Mouse (Mus musculus) CH12.LX (cell line): ENCODE data around the gene Ostc. TPM values are rescaled to one million over a fixed set of nuclear protein-coding genes. Genes with fewer than 3 reads are reported as not detected.

ENCODE experiments used
- DNase-seq: peaks from one replicate; pipeline ENCODE4 v3.0.0-alpha.2; 2013; ENCODE audit errors: extremely low read depth
- H3K27ac ChIP-seq: 2 replicates; pipeline ENCODE4 v1.5.1; 2012; ENCODE audit warnings: low read depth, mild to moderate bottlenecking, control low read depth, moderate library complexity; ENCODE audit not compliant: insufficient read depth
- H3K27me3 ChIP-seq: replicated peaks from 2 replicates; pipeline ENCODE3; 2012; ENCODE audit warnings: inconsistent platforms
- H3K36me3 ChIP-seq, 2 experiments: replicated peaks in 1 of 2; 2 replicates each; pipeline versions ENCODE3 to v1.6.1; 2012; ENCODE audit warnings: inconsistent platforms in 1 of 2, low read length in 1 of 2, mild to moderate bottlenecking in 1 of 2, mixed read lengths in 1 of 2, moderate library complexity in 1 of 2; ENCODE audit not compliant: control insufficient read depth in 1 of 2, insufficient read depth in 1 of 2
- H3K4me1 ChIP-seq, 2 experiments: 2 replicates each; pipeline ENCODE4 v1.6.1; 2012; ENCODE audit warnings: inconsistent platforms in 1 of 2, moderate library complexity in 1 of 2; ENCODE audit not compliant: insufficient read depth in 2 of 2, control insufficient read depth in 1 of 2
- H3K4me2 ChIP-seq: 2 replicates; pipeline ENCODE4 v1.6.1; 2012; ENCODE audit warnings: low read depth, mild to moderate bottlenecking, control low read depth; ENCODE audit not compliant: poor library complexity, insufficient read depth, severe bottlenecking
- H3K4me3 ChIP-seq, 3 experiments: fragments of 150-350 bp in 1 of 3; sonication (generic) in 1 of 3; replicated peaks in 1 of 3; 2 replicates each; pipeline versions ENCODE3 to v1.5.1; 2011 to 2012; ENCODE audit warnings: low read depth in 2 of 3, low read length in 2 of 3, mild to moderate bottlenecking in 2 of 3, moderate library complexity in 2 of 3, control low read depth in 1 of 3, improper control_type of control experiment in 1 of 3, inconsistent platforms in 1 of 3, mixed read lengths in 1 of 3; ENCODE audit not compliant: poor library complexity in 1 of 3
- H3K79me2 ChIP-seq: replicated peaks from 2 replicates; pipeline ENCODE4 v1.6.1; 2012; ENCODE audit warnings: mild to moderate bottlenecking, moderate library complexity; ENCODE audit not compliant: control insufficient read depth, poor library complexity, insufficient read depth, severe bottlenecking; ENCODE audit errors: extremely low read depth
- H3K9ac ChIP-seq: 2 replicates; pipeline ENCODE4 v1.6.1; 2012; ENCODE audit warnings: low read depth, mild to moderate bottlenecking, control low read depth, moderate library complexity; ENCODE audit not compliant: insufficient read depth
- H3K9me3 ChIP-seq: replicated peaks from 2 replicates; pipeline ENCODE3; 2012; ENCODE audit warnings: low read length, inconsistent platforms, mixed read lengths
- BHLHE40 ChIP-seq: IDR thresholded peaks from 2 replicates; pipeline ENCODE4 v1.6.1; 2011; ENCODE audit warnings: mild to moderate bottlenecking, low read depth, low read length, improper control_type of control experiment
- CHD1 ChIP-seq: IDR thresholded peaks from 2 replicates; pipeline ENCODE4 v1.6.1; 2012; ENCODE audit warnings: low read depth, low read length, improper control_type of control experiment, inconsistent platforms
- CHD2 ChIP-seq: IDR thresholded peaks from 2 replicates; pipeline ENCODE4 v1.6.1; 2011; ENCODE audit warnings: low read length, improper control_type of control experiment
- CTCF ChIP-seq, 2 experiments: IDR thresholded peaks in 1 of 2; conservative IDR thresholded peaks in 1 of 2; 2 replicates each; pipeline ENCODE4 v1.5.1; 2011 to 2012; ENCODE audit warnings: low read depth in 2 of 2, low read length in 2 of 2, improper control_type of control experiment in 1 of 2, inconsistent platforms in 1 of 2, mild to moderate bottlenecking in 1 of 2, moderate library complexity in 1 of 2
- E2F4 ChIP-seq: IDR thresholded peaks from 2 replicates; pipeline ENCODE4 v1.6.1; 2011; ENCODE audit warnings: low read depth, low read length, improper control_type of control experiment; ENCODE audit not compliant: insufficient replicate concordance
- HCFC1 ChIP-seq: IDR thresholded peaks from 2 replicates; pipeline ENCODE4 v1.6.1; 2012; ENCODE audit warnings: low read depth, mild to moderate bottlenecking, inconsistent platforms, low read length, improper control_type of control experiment
- IRF4 ChIP-seq: IDR thresholded peaks from 2 replicates; pipeline ENCODE4 v1.6.1; 2014; ENCODE audit warnings: low read depth, mild to moderate bottlenecking, inconsistent platforms, low read length, improper control_type of control experiment
- JUN ChIP-seq: IDR thresholded peaks from 2 replicates; pipeline ENCODE4 v1.6.1; 2011; ENCODE audit warnings: low read depth, mild to moderate bottlenecking, low read length, improper control_type of control experiment, moderate library complexity; ENCODE audit not compliant: insufficient read depth
- JUND ChIP-seq: conservative IDR thresholded peaks from 2 replicates; pipeline ENCODE4 v1.6.1; 2011; ENCODE audit warnings: low read depth, low read length, improper control_type of control experiment
- KAT2A ChIP-seq: IDR thresholded peaks from 2 replicates; pipeline ENCODE4 v1.6.1; 2012; ENCODE audit warnings: low read length, improper control_type of control experiment, inconsistent platforms; ENCODE audit not compliant: insufficient replicate concordance
- MAFK ChIP-seq: IDR thresholded peaks from 2 replicates; pipeline ENCODE4 v1.6.1; 2011; ENCODE audit warnings: low read length, improper control_type of control experiment; ENCODE audit not compliant: insufficient replicate concordance
- MAX ChIP-seq: IDR thresholded peaks from 2 replicates; pipeline ENCODE4 v1.6.1; 2011; ENCODE audit warnings: low read length, improper control_type of control experiment
- MAZ ChIP-seq: IDR thresholded peaks from 2 replicates; pipeline ENCODE4 v1.6.1; 2012; ENCODE audit warnings: low read depth, mild to moderate bottlenecking, inconsistent platforms, low read length, improper control_type of control experiment, moderate library complexity
- MEF2A ChIP-seq: IDR thresholded peaks from 2 replicates; pipeline ENCODE4 v1.6.1; 2014; ENCODE audit warnings: low read depth, mild to moderate bottlenecking, inconsistent platforms, low read length, improper control_type of control experiment, borderline replicate concordance
- MXI1 ChIP-seq: IDR thresholded peaks from 2 replicates; pipeline ENCODE4 v1.6.1; 2011; ENCODE audit warnings: mild to moderate bottlenecking, low read depth, low read length, improper control_type of control experiment
- MYC ChIP-seq: IDR thresholded peaks from 2 replicates; pipeline ENCODE4 v1.6.1; 2011; ENCODE audit warnings: low read depth, mild to moderate bottlenecking, improper control_type of control experiment, low read length
- NELFE ChIP-seq: IDR thresholded peaks from 2 replicates; pipeline ENCODE4 v1.6.1; 2011; ENCODE audit warnings: low read depth, low read length, improper control_type of control experiment
- POLR2A ChIP-seq: IDR thresholded peaks from 2 replicates; pipeline ENCODE4 v1.6.1; 2011; ENCODE audit warnings: low read depth, mild to moderate bottlenecking, improper control_type of control experiment, low read length
- RAD21 ChIP-seq: IDR thresholded peaks from 2 replicates; pipeline ENCODE4 v1.6.1; 2011; ENCODE audit warnings: low read depth, mild to moderate bottlenecking, low read length, improper control_type of control experiment, moderate library complexity
- RCOR1 ChIP-seq: conservative IDR thresholded peaks from 2 replicates; pipeline ENCODE4 v1.6.1; 2012; ENCODE audit warnings: low read depth, mild to moderate bottlenecking, inconsistent platforms, low read length, improper control_type of control experiment
- SIN3A ChIP-seq: IDR thresholded peaks from 2 replicates; pipeline ENCODE4 v1.6.1; 2012; ENCODE audit warnings: low read length, improper control_type of control experiment, inconsistent platforms
- SMC3 ChIP-seq: IDR thresholded peaks from 2 replicates; pipeline ENCODE4 v1.6.1; 2011; ENCODE audit warnings: low read depth, low read length, improper control_type of control experiment
- TBP ChIP-seq: conservative IDR thresholded peaks from 2 replicates; pipeline ENCODE4 v1.6.1; 2011; ENCODE audit warnings: low read depth, low read length, improper control_type of control experiment
- UBTF ChIP-seq: IDR thresholded peaks from 2 replicates; pipeline ENCODE4 v1.6.1; 2012; ENCODE audit warnings: low read depth, mild to moderate bottlenecking, inconsistent platforms, low read length, improper control_type of control experiment, moderate library complexity
- USF1 ChIP-seq: IDR thresholded peaks from 2 replicates; pipeline ENCODE4 v1.6.1; 2014; ENCODE audit warnings: low read depth, mild to moderate bottlenecking, inconsistent platforms, low read length, improper control_type of control experiment
- USF2 ChIP-seq: conservative IDR thresholded peaks from 2 replicates; pipeline ENCODE4 v1.6.1; 2011; ENCODE audit warnings: low read depth, low read length, improper control_type of control experiment
- ZC3H11A ChIP-seq: IDR thresholded peaks from 2 replicates; pipeline ENCODE4 v1.6.1; 2012; ENCODE audit warnings: low read depth, mild to moderate bottlenecking, inconsistent platforms, low read length, improper control_type of control experiment
- ZMIZ1 ChIP-seq: IDR thresholded peaks from 2 replicates; pipeline ENCODE4 v1.6.1; 2012; ENCODE audit warnings: low read depth, mild to moderate bottlenecking, inconsistent platforms, low read length, improper control_type of control experiment
- dilution Hi-C: fragments of 300-500 bp; cut with MboI; formaldehyde crosslinking; loops from 2 replicates; pipeline ENCODE4 v1.14.3; 2020; ENCODE audit warnings: low sequenced_read_pairs; ENCODE audit not compliant: extremely low pct_unique_long_range_greater_than_20kb, extremely low pct_ligation_motif_present
- in situ Hi-C: fragments of 300-500 bp; cut with MboI; formaldehyde crosslinking; loops from 3 replicates; pipeline ENCODE4 v1.14.3; 2019; ENCODE audit warnings: low sequenced_read_pairs, low pct_ligation_motif_present, low pct_unique_long_range_greater_than_20kb, mixed read lengths
- polyA plus RNA-seq: library from polyadenylated mRNA; unstranded; fragments of >175 nt; gene quantifications from 2 replicates; pipeline ENCODE4 v1.2.1, GENCODE M21; 2012; ENCODE audit warnings: low read depth; ENCODE audit not compliant: insufficient read length
- total RNA-seq, 2 experiments: library from RNA; depleted of rRNA; stranded (reverse); fragments of 300-350 nt in 1 of 2; fragments of >200 nt in 1 of 2; gene quantifications; 2 replicates each; pipeline ENCODE4 v1.2.3; 2012 to 2014

Gene Ostc
- total and polyA plus RNA-seq, 3 experiments, result 214 to 565 (median 237) TPM

- in situ Hi-C loops, result loop anchor here (25.0 kb wide), 1 partner anchor 770 kb away; the partner anchor contains the start of gene Casp6
- TF ChIP-seq MEF2A (no peak), RCOR1 (no peak), SIN3A (no peak), JUND (no peak), ZMIZ1 (no peak), JUN (no peak), RAD21 (no peak), BHLHE40 (no peak), MYC (no peak), NELFE (no peak), MAZ (no peak), IRF4 (no peak), HCFC1 (no peak), TBP (no peak), CTCF (conservative IDR thresholded peaks at IDR 0.05 in 1 of 2, IDR thresholded peaks at IDR 0.05 in 1 of 2; ENCODE audit: low read depth in 2 of 2, low read length in 2 of 2) (no peak), USF2 (no peak)
Measured at GRCm38 (mm10) chr3:130682183-130682582, 27.1 kb downstream of the Ostc start.

DNA sequence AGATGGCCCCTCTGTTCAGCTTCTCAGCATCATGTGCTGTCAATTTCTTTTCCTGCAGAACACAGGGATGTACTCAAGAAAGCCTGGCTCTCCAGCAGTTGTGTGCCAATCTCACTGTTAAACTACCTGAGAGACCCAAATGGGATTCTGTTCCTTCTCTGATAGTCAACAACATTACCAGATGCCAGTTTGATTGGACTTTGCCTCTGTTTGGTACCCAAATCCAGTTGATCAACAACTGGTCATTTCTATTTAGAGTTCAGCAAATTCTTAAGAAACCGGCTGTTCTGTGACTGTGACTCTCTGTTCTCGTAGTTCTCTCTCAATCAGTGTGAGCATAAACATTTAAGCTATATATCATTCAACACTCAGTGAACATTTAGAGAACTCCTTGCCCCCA, 28.0 kb downstream of the Ostc start:
- no peaks in the 10 kb centered on the region for H3K36me3 ChIP-seq
- H3K4me3 ChIP-seq, result no peak overlapping the region
- H3K9ac ChIP-seq, result no peak overlapping the region
- TF ChIP-seq MYC, result no peak
- no peak for TF ChIP-seq CTCF (conservative IDR thresholded peaks at IDR 0.05 in 1 of 2, IDR thresholded peaks at IDR 0.05 in 1 of 2; ENCODE audit: low read depth in 2 of 2, low read length in 2 of 2)
- no peak for TF ChIP-seq JUND
- no peak for TF ChIP-seq JUN
- no peak for TF ChIP-seq POLR2A
- no peak for TF ChIP-seq MAFK
- TF ChIP-seq USF2, result no peak
- no peak for TF ChIP-seq MAX
- no peak for TF ChIP-seq E2F4
- no peak for TF ChIP-seq BHLHE40
- TF ChIP-seq SMC3, result no peak
- TF ChIP-seq KAT2A, result no peak
- no peak for TF ChIP-seq HCFC1
- no peak for TF ChIP-seq ZC3H11A
- no peak for TF ChIP-seq UBTF
- TF ChIP-seq USF1, result no peak
- no peak for TF ChIP-seq CHD1
- no peak for TF ChIP-seq MXI1
- no peak for TF ChIP-seq CHD2
- H3K79me2 ChIP-seq, result no peaks in the 10 kb centered on the region
- dilution Hi-C loops, result no loop called here
- DNase-seq, result no peak
- peaks cover 4 to 11% of the 10 kb centered on the region in 2 experiments; a peak in 3 of 4 replicates for H3K4me1 ChIP-seq
- in situ Hi-C loops, result loop anchor here (25.0 kb wide), 1 partner anchor 769 kb away; the partner anchor contains the start of gene Casp6
- H3K4me2 ChIP-seq, result no peak overlapping the region
- H3K9me3 ChIP-seq, result no peaks in the 10 kb centered on the region
- no peaks in the 10 kb centered on the region for H3K27me3 ChIP-seq
- no peak overlapping the region for H3K27ac ChIP-seq

More at GRCm38 (mm10) chr3:130682183-130682582, 27.1 kb downstream of the Ostc start:
- H3K4me2 ChIP-seq, result no peak overlapping the region
- H3K9ac ChIP-seq, result no peak overlapping the region
- H3K4me3 ChIP-seq, result no peak overlapping the region
- H3K27me3 ChIP-seq, result no peaks in the 10 kb centered on the region
- no peaks in the 10 kb centered on the region for H3K9me3 ChIP-seq
- H3K4me1 ChIP-seq, result peaks cover 4 to 11% of the 10 kb centered on the region in 2 experiments; a peak in 3 of 4 replicates
- H3K27ac ChIP-seq, result no peak overlapping the region
- DNase-seq, result no peak
- dilution Hi-C loops, result no loop called here
- no peaks in the 10 kb centered on the region for H3K36me3 ChIP-seq
- H3K79me2 ChIP-seq, result no peaks in the 10 kb centered on the region
